Mouse (Mus musculus) small intestine, adult 2 months (tissue): ENCODE data around the gene Dido1. TPM values are rescaled to one million over a fixed set of nuclear protein-coding genes. Genes with fewer than 3 reads are reported as not detected.

Experiments used
- H3K27ac ChIP-seq: fragments of 200-500 bp; 2 replicates; pipeline ENCODE4 v1.5.1; 2012; ENCODE audit warnings: low read depth, low read length, control low read depth, inconsistent platforms; ENCODE audit not compliant: insufficient read depth
- H3K27me3 ChIP-seq: fragments of 200-500 bp; 2 replicates; pipeline ENCODE4 v1.6.1; 2012; ENCODE audit warnings: mild to moderate bottlenecking, moderate library complexity, low read length, inconsistent platforms; ENCODE audit not compliant: control insufficient read depth, insufficient read depth
- H3K36me3 ChIP-seq: fragments of 200-500 bp; 2 replicates; pipeline ENCODE4 v1.6.1; 2012; ENCODE audit warnings: mild to moderate bottlenecking, low read length, control low read depth, inconsistent platforms; ENCODE audit not compliant: control insufficient read depth, insufficient read depth
- H3K4me1 ChIP-seq: fragments of 200-500 bp; 2 replicates; pipeline ENCODE4 v1.6.1; 2012; ENCODE audit warnings: low read length, inconsistent platforms, mixed read lengths; ENCODE audit not compliant: control insufficient read depth, insufficient read depth, insufficient read length
- H3K4me3 ChIP-seq: fragments of 200-500 bp; 2 replicates; pipeline ENCODE4 v1.5.1; 2012; ENCODE audit warnings: low read depth, mild to moderate bottlenecking, control low read depth, inconsistent platforms, low read length, moderate library complexity
- CTCF ChIP-seq: fragments of 200-500 bp; IDR thresholded peaks from 2 replicates; pipeline ENCODE4 v1.5.1; 2012; ENCODE audit warnings: low read depth, mild to moderate bottlenecking, control low read depth, inconsistent platforms, low read length, moderate library complexity, mixed read lengths; ENCODE audit not compliant: insufficient replicate concordance, insufficient read length; ENCODE audit errors: extremely low read depth
- POLR2A ChIP-seq: fragments of 200-500 bp; IDR thresholded peaks from 2 replicates; pipeline ENCODE4 v1.6.1; 2012; ENCODE audit warnings: low read depth, mild to moderate bottlenecking, control low read depth, inconsistent platforms, low read length, moderate library complexity
- WGBS: fragments of 180-500 bp; shearing (Covaris S2); methylation state at CpG from one replicate; pipeline ENCODE4 v1.1.7; 2018; 5-methylcytosine and 5-hydroxymethylcytosine counted together
- polyA plus RNA-seq: library from polyadenylated mRNA; depleted of rRNA; stranded (reverse); fragments of >200 nt; gene quantifications from 2 replicates; pipeline ENCODE4 v1.2.3, GENCODE M21; 2012; rRNA removed

The Dido1 gene
- polyA plus RNA-seq, 1 experiment = 7.3 TPM

DNA sequence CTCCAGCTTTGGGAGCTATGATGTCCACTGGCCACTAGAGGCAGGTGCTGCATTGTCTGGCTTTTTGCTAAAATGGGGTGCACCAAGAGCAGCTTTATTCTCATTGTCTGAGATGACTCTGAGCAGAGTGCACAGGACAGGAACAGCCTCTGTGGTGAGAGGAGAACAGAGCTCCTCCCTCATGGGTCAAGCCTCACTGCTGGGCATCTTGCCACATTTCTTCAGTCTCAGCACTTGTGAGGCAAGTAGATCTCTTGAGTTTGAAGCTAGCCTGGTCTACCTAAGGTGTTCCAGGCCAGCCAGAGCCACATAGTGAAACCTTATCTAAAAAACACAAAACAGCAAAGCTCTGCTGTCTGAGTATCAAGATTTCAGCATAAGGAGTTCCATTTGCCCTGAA, 63.0 kb downstream of the Dido1 start:
- peaks cover 17% of the 10 kb centered on the region for H3K27me3 ChIP-seq
- H3K36me3 ChIP-seq = no peaks in the 10 kb centered on the region
- TF ChIP-seq POLR2A (no peak), CTCF (no peak)
- no peak overlapping the region for H3K4me3 ChIP-seq
- no peaks in the 10 kb centered on the region for H3K4me1 ChIP-seq
- no peak overlapping the region for H3K27ac ChIP-seq

DNA sequence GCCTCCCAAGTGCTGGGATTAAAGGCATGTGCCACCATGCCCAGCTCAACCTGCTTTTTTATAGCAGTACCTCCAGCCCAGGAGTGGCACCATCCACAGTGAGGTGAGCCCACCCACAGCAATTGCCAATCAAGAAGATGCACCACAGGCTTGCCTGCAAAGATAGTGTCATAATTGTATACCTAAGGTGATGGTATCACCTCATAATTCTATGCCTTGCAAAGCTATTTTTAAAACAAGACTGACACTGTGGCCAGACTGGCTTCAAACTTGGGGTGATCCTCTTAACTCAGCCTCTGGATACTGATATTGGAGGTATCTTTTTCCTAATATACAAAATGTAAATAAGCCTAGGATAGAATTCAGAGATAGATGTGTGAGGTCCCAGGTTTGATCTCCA, 66.2 kb downstream of the Dido1 start:
- Histone ChIP-seq H3K36me3 (no peaks in the 10 kb centered on the region), H3K27ac (no peak overlapping the region), H3K27me3 (peaks cover 25% of the 10 kb centered on the region), H3K4me3 (no peak overlapping the region), H3K4me1 (no peaks in the 10 kb centered on the region)
- TF ChIP-seq POLR2A (no peak), CTCF (no peak)

DNA sequence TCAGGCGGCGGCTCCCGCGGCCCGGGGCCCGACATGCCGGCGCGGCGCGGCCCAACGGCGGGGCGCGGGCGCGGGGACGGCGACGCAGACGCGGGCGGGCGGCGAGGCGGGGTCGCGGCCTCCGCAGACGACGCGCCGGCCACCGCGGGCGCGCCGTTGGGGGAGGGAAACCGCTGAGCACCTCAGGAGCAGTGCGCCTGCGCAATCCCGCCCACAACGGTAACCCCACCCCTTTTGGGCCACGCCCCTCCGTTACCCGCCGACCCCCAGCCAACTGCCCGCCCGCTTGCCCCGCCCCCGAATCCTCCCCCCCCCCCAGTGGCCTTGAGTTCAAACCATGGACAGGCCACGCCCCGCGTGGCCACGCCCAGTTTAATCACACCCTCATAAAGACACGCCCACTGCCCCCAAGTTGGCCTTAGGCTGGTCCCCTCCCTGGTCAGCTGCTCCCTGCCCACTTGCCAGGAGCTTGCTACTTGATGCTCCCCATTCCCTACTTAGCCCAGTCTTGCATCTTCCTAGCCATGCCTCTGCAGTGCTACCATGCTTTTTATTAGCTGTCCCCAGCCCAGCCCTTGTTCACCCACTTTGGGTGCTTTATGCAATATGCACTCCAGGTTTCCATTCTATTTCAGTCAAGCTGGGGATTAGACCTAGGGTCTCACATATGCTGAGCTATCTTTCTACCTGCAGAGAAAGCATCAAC, 67.1 kb downstream of the Dido1 start, which contains the start of gene Tcfl5:
TSS of gene Tcfl5 (minus strand) at position 154 of the 706 bp plus-strand sequence.
- H3K27ac ChIP-seq = no peak within 1 kb of the TSS
- H3K36me3 ChIP-seq = no peaks in the 10 kb centered on the region
- H3K4me3 ChIP-seq = no peak within 1 kb of the TSS
- TF ChIP-seq CTCF = no peak
- no peak for TF ChIP-seq POLR2A
- no peaks in the 10 kb centered on the region for H3K4me1 ChIP-seq
- WGBS = 32% methylated on average over 56 of the region's 56 CpGs
- peaks cover 23% of the 10 kb centered on the region for H3K27me3 ChIP-seq

DNA sequence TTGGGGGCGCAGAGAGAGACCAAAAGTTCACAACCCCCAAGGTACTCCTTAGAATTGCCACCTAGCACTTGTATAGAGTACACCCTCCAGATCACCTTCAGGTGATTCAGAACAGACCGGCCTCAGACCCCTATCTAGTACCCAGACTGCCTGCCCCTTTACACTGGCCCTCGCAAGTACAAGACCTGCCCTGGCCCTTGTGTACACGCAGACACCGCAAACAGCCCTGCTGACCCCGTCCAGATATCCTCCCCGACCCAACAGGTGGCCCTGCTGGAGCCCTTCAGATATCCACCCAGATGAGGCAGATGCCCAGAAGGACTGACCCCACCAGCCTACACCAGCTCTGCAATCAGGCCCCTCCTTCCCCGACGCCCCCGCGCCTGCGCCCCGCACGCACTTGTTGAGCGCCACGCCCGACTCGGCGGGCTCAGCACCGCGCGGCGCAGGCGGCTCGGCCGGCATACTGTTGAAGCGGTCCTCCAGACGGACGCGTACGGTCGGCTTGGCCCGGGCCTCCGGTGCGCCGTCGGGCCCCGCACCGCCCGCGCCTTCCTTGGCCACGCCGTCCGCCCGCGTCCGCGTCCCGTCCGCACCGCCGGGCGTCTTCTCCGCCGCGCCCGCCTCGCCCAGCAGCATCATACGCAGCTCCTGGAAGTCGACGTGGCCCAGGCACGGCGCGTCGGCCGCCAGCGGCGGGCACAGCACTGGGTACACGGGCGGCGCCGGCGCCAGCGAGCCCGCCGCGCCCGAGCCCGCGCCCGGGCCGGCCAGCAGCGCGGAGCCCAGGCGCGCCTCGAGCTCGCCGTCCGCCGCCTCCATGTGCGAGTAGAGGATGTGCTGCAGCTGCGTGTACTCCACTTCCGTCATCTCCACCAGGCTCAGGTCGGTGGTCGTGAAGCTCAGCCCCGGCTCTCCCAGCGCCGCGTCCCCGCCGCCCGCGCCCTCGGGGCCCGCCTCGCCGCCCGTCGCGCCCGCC, 67.9 kb downstream of the Dido1 start:
- no peak overlapping the region for H3K27ac ChIP-seq
- WGBS = 11% methylated on average over 110 of the region's 112 CpGs
- no peak for TF ChIP-seq POLR2A
- TF ChIP-seq CTCF = no peak
- H3K27me3 ChIP-seq = peaks cover 23% of the 10 kb centered on the region
- H3K36me3 ChIP-seq = no peaks in the 10 kb centered on the region
- no peaks in the 10 kb centered on the region for H3K4me1 ChIP-seq
- H3K4me3 ChIP-seq = no peak overlapping the region

DNA sequence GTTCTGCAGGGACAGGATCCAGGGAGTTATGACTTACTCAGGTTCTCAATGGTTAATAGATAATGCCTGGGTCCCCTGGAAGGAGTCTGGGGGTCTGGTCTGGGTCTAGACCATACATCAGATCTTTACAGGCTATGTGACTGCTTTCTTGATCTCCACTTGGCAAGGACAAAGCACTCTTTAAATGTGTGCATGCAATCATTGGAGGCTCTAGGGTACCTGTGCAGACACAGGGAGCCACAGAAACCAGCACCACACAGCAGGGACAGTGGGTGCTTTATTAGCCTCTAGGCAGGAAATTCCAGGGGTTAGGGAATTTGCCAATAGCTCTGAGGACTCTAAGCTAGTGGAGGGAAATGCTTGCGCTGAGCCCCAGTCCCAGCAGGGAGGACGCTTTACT, 97.9 kb downstream of the Dido1 start:
- WGBS = 66% methylated on average over 2 of the region's 2 CpGs
- H3K4me1 ChIP-seq = no peaks in the 10 kb centered on the region
- TF ChIP-seq POLR2A (no peak), CTCF (no peak)

DNA sequence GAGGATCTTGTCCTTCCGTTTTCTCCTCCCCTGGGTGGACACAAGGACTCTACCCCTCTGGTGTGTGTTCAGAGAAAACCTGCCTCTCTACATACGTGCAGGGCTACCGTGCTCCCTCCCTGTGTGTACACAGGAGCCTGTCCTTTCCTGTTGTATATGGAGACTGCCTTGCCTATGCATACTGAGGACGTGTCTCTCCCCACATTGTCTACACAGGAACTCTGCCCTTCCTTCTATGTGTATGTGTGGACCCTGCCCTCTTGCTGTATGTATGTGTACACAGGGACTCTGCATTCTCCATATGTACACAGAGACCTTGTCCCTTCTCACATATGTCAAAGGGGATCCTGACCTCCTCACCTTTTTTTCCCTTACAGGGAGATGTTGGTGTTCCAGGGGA, 99.5 kb downstream of the Dido1 start:
- no peak overlapping the region for H3K4me3 ChIP-seq
- 41% methylated on average over 4 of the region's 4 CpGs for WGBS
- H3K4me1 ChIP-seq = no peaks in the 10 kb centered on the region
- H3K36me3 ChIP-seq = no peaks in the 10 kb centered on the region
- no peak for TF ChIP-seq POLR2A
- no peak for TF ChIP-seq CTCF
- no peaks in the 10 kb centered on the region for H3K27me3 ChIP-seq
- no peak overlapping the region for H3K27ac ChIP-seq

More for the DNA sequence above, 97.9 kb downstream of the Dido1 start:
- no peaks in the 10 kb centered on the region for H3K27me3 ChIP-seq
- H3K27ac ChIP-seq = no peak overlapping the region
- H3K4me3 ChIP-seq = no peak overlapping the region
- H3K36me3 ChIP-seq = no peaks in the 10 kb centered on the region

Other genes starting within 250 kb of the Dido1 start
- 0.38 and 0.70 TPM in 2 replicates for gene Ntsr1, start 210.0 kb downstream of the Dido1 start, polyA plus RNA-seq
- 8.5 and 16.1 TPM in 2 replicates for gene Mrgbp, start 128.7 kb downstream of the Dido1 start, polyA plus RNA-seq
- gene Ogfr, start 120.8 kb downstream of the Dido1 start, polyA plus RNA-seq = 23.3 and 62.6 TPM in 2 replicates
- gene Col9a3, start 112.2 kb downstream of the Dido1 start, polyA plus RNA-seq = 0.52 and 1.2 TPM in 2 replicates
- not detected in 2 replicates for gene Tcfl5, start 67.3 kb downstream of the Dido1 start, polyA plus RNA-seq
- 9.2 and 20.3 TPM in 2 replicates for gene Gid8, start 118 bp upstream of the Dido1 start, polyA plus RNA-seq
- 13.4 and 15.8 TPM in 2 replicates for gene Slc17a9, start 15.3 kb upstream of the Dido1 start, polyA plus RNA-seq
- not detected in 2 replicates for gene Bhlhe23, start 66.9 kb upstream of the Dido1 start, polyA plus RNA-seq
- gene Ythdf1, start 210.9 kb upstream of the Dido1 start, polyA plus RNA-seq = 7.0 and 12.0 TPM in 2 replicates
- not detected in 2 replicates for gene Birc7, start 219.0 kb upstream of the Dido1 start, polyA plus RNA-seq
- 2.1 and 4.8 TPM in 2 replicates for gene Nkain4, start 244.7 kb upstream of the Dido1 start, polyA plus RNA-seq